Mouse (Mus musculus): ENCODE data around the gene Nrbp1. TPM values are rescaled to one million over a fixed set of nuclear protein-coding genes. Genes with fewer than 3 reads are reported as not detected.
A peak's percentile ranks its signal among the peaks of the same experiment; 100 is the strongest.

Gene Nrbp1
- polyA plus RNA-seq, 1 experiment = 301 TPM

DNA sequence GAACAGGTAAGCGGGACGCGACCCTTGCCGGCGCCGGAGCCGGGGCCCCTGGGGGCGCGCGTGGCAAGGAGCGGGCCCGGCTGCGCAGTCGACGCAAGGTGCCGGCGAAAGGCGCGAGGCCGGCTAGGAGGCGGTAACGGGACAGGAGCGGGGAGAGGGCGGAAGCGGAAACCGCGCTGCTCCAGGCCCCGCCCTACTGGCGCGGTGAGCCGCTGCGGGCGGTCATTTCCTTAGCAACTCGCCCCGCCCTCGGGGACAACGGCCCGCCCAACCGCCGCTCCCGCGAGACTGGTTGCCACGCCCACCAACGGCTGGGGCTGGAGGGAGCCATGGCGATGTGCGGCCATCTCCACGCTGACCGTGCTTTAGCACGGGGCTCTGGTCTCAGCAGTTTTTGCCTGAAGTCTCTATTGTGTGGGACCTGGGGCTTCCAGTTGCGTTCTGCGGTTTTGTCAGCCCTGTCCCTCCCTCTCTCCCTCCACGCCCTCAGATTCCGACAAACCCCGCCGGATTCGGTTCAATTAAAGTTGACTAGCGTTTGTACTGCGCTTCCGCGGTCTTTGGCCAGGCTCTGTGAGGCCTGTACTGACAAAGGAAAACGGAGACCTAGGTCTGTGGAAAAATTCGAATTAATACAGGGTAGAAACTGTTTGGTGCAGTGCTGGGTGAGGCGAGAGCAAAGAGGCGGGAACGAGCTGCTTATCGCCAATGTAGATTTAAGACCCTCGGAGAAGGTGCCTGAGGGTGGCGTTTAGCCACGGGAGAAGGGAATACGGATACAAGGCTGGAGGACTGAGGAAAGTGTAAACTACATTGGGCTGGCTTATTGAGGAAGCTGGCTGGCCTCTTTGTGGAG is 20.0 kb upstream of the Nrbp1 start, which contains the start of gene Ppm1g:
Gene Ppm1g, minus strand, starts transcription at position 240 of the 856 bp plus-strand sequence.
- Histone ChIP-seq H3K27me3 (ENCODE audit: control insufficient read depth, insufficient read depth, low read length) (no peaks in the 10 kb centered on the region), H3K36me3 (ENCODE audit: control insufficient read depth, insufficient read depth, low read length) (no peaks in the 10 kb centered on the region), H3K27ac (ENCODE audit: control insufficient read depth, insufficient read depth, low read length) (peak within 1 kb of the TSS; percentile 60), H3K4me3 (ENCODE audit: control insufficient read depth, insufficient read depth, low read length) (peak within 1 kb of the TSS; percentile 81), H3K4me1 (replicated peaks; ENCODE audit: control insufficient read depth, insufficient read depth, low read length) (peaks cover 9% of the 10 kb centered on the region)
- TF ChIP-seq POLR2A (IDR thresholded peaks at IDR 0.05; ENCODE audit: control insufficient read depth, extremely low read depth, insufficient read depth, low read length, poor library complexity) (peak; percentile 80), CTCF (IDR thresholded peaks at IDR 0.05; ENCODE audit: borderline replicate concordance, control insufficient read depth, extremely low read depth, insufficient read depth, low read length, poor library complexity) (no peak)
- DNase-seq = peak; percentile 98
- 1% methylated on average over 63 of the region's 70 CpGs for WGBS

GRCm38 (mm10) chr5:31221304-31221945 is 19.2 kb upstream of the Nrbp1 start:
- TF ChIP-seq POLR2A (IDR thresholded peaks at IDR 0.05; ENCODE audit: control insufficient read depth, extremely low read depth, insufficient read depth, low read length, poor library complexity) (no peak), CTCF (IDR thresholded peaks at IDR 0.05; ENCODE audit: borderline replicate concordance, control insufficient read depth, extremely low read depth, insufficient read depth, low read length, poor library complexity) (no peak)
- 44% methylated on average over 11 of the region's 11 CpGs for WGBS

DNA sequence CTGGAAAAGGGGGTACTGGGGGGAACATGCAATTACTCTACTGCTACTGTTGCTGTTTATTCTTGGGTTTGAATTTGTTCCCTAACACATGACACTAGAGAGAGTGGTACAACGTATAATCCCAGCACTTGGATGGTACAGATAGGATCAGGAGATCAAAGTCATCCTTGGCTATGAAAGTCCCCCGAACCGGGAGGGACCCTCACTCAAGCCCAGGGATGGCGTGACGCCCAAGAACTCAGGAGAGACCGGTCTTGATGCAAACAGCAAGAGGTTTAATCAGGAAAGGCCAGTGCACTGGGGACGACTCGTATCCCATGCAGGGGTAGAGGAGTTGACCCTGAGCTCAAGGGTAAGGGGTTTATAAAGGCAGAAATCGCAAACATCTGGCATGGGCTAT is 18.0 kb upstream of the Nrbp1 start:
- whole genome bisulfite sequencing = 98% methylated on average over 9 of the region's 9 CpGs

More at GRCm38 (mm10) chr5:31221304-31221945, 19.2 kb upstream of the Nrbp1 start:
- H3K4me1 ChIP-seq (replicated peaks; ENCODE audit: control insufficient read depth, insufficient read depth, low read length) = peaks cover 9% of the 10 kb centered on the region
- H3K27ac ChIP-seq (ENCODE audit: control insufficient read depth, insufficient read depth, low read length) = peak overlapping the region; percentile 60
- DNase-seq = peak; percentile 32
- H3K4me3 ChIP-seq (ENCODE audit: control insufficient read depth, insufficient read depth, low read length) = peak overlapping the region; percentile 81
- H3K36me3 ChIP-seq (ENCODE audit: control insufficient read depth, insufficient read depth, low read length) = no peaks in the 10 kb centered on the region
- H3K27me3 ChIP-seq (ENCODE audit: control insufficient read depth, insufficient read depth, low read length) = no peaks in the 10 kb centered on the region

GRCm38 (mm10) chr5:31226641-31227040 is 14.0 kb upstream of the Nrbp1 start:
- H3K4me3 ChIP-seq (ENCODE audit: control insufficient read depth, insufficient read depth, low read length) = no peak overlapping the region
- WGBS = 56% methylated on average over 1 of the region's 1 CpGs
- no peak for TF ChIP-seq CTCF (IDR thresholded peaks at IDR 0.05; ENCODE audit: borderline replicate concordance, control insufficient read depth, extremely low read depth, insufficient read depth, low read length, poor library complexity)
- TF ChIP-seq POLR2A (IDR thresholded peaks at IDR 0.05; ENCODE audit: control insufficient read depth, extremely low read depth, insufficient read depth, low read length, poor library complexity) = no peak
- no peak for DNase-seq
- no peak overlapping the region for H3K27ac ChIP-seq (ENCODE audit: control insufficient read depth, insufficient read depth, low read length)
- no peaks in the 10 kb centered on the region for H3K36me3 ChIP-seq (ENCODE audit: control insufficient read depth, insufficient read depth, low read length)
- no peaks in the 10 kb centered on the region for H3K27me3 ChIP-seq (ENCODE audit: control insufficient read depth, insufficient read depth, low read length)
- H3K4me1 ChIP-seq (replicated peaks; ENCODE audit: control insufficient read depth, insufficient read depth, low read length) = no peaks in the 10 kb centered on the region

More for the DNA sequence above, 18.0 kb upstream of the Nrbp1 start:
- Histone ChIP-seq H3K4me3 (ENCODE audit: control insufficient read depth, insufficient read depth, low read length) (no peak overlapping the region), H3K27ac (ENCODE audit: control insufficient read depth, insufficient read depth, low read length) (no peak overlapping the region), H3K4me1 (replicated peaks; ENCODE audit: control insufficient read depth, insufficient read depth, low read length) (peaks cover 9% of the 10 kb centered on the region), H3K36me3 (ENCODE audit: control insufficient read depth, insufficient read depth, low read length) (no peaks in the 10 kb centered on the region), H3K27me3 (ENCODE audit: control insufficient read depth, insufficient read depth, low read length) (no peaks in the 10 kb centered on the region)
- TF ChIP-seq CTCF (IDR thresholded peaks at IDR 0.05; ENCODE audit: borderline replicate concordance, control insufficient read depth, extremely low read depth, insufficient read depth, low read length, poor library complexity) (no peak), POLR2A (IDR thresholded peaks at IDR 0.05; ENCODE audit: control insufficient read depth, extremely low read depth, insufficient read depth, low read length, poor library complexity) (no peak)
- no peak for DNase-seq

DNA sequence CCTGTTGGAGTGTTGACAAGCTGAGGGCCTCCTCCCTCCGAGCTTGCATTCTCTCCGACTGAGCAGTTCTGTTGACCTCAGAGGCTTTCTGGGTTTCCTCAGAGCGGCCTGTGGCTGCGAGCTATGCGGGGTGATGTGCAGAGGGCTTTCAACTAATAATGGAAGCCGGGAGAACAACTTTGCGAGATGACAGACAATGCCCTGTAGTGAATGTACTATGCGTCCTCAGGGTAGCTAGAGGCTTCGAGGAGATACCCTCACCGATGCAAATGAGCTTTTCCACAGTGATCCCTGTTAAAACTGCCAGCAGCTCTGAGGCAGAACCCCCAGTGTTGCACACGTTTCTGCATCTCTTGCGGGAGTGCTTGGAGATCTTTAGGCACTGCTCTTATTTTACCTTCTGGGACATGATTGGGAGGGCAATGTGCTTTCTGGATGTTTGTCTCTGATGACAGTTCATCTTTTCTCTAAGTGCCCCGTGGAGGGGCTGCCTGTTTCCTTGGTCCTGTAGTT is 914 bp downstream of the Nrbp1 start:
- H3K4me1 ChIP-seq (replicated peaks; ENCODE audit: control insufficient read depth, insufficient read depth, low read length) = peaks cover 8% of the 10 kb centered on the region
- TF ChIP-seq CTCF (IDR thresholded peaks at IDR 0.05; ENCODE audit: borderline replicate concordance, control insufficient read depth, extremely low read depth, insufficient read depth, low read length, poor library complexity) (no peak), POLR2A (IDR thresholded peaks at IDR 0.05; ENCODE audit: control insufficient read depth, extremely low read depth, insufficient read depth, low read length, poor library complexity) (no peak)
- DNase-seq = no peak
- WGBS = 2% methylated on average over 13 of the region's 13 CpGs
- peak overlapping the region; percentile 89 for H3K4me3 ChIP-seq (ENCODE audit: control insufficient read depth, insufficient read depth, low read length)
- peaks cover 28% of the 10 kb centered on the region for H3K36me3 ChIP-seq (ENCODE audit: control insufficient read depth, insufficient read depth, low read length)
- no peaks in the 10 kb centered on the region for H3K27me3 ChIP-seq (ENCODE audit: control insufficient read depth, insufficient read depth, low read length)
- H3K27ac ChIP-seq (ENCODE audit: control insufficient read depth, insufficient read depth, low read length) = peak overlapping the region; percentile 29; the same call in 1 of the 2 replicates

- Histone ChIP-seq H3K36me3 (ENCODE audit: control insufficient read depth, insufficient read depth, low read length) (peaks cover 34% of the 10 kb centered on the region), H3K4me1 (replicated peaks; ENCODE audit: control insufficient read depth, insufficient read depth, low read length) (peaks cover 8% of the 10 kb centered on the region), H3K4me3 (ENCODE audit: control insufficient read depth, insufficient read depth, low read length) (no peak overlapping the region), H3K27ac (ENCODE audit: control insufficient read depth, insufficient read depth, low read length) (no peak overlapping the region), H3K27me3 (ENCODE audit: control insufficient read depth, insufficient read depth, low read length) (no peaks in the 10 kb centered on the region)
- 39% methylated on average over 10 of the region's 10 CpGs for WGBS
- no peak for DNase-seq
- TF ChIP-seq POLR2A (IDR thresholded peaks at IDR 0.05; ENCODE audit: control insufficient read depth, extremely low read depth, insufficient read depth, low read length, poor library complexity) (no peak), CTCF (IDR thresholded peaks at IDR 0.05; ENCODE audit: borderline replicate concordance, control insufficient read depth, extremely low read depth, insufficient read depth, low read length, poor library complexity) (no peak)
Observed at GRCm38 (mm10) chr5:31242191-31242590, 1.5 kb downstream of the Nrbp1 start.

Measured in thymus, adult 2 months (tissue).